Mouse (Mus musculus): Measurements from ENCODE around the gene Paqr9.

- TF ChIP-seq EP300 (IDR thresholded peaks at IDR 0.05; ENCODE audit: low read depth) = no peak
- no peak for TF ChIP-seq CTCF (IDR thresholded peaks at IDR 0.05; ENCODE audit: low read depth)
These were observed 28.6 kb downstream of the Paqr9 start for GRCm38 (mm10) chr9:95588070-95588469.
